Mouse (Mus musculus) forebrain, embryonic 15.5 days (tissue): ENCODE data around the gene Sf3a2. TPM values are rescaled to one million over a fixed set of nuclear protein-coding genes. Genes with fewer than 3 reads are reported as not detected.

Experiments
- ATAC-seq: fragments of 200-750 bp; cut with Nextera tagmentation; replicated peaks from 2 replicates; pipeline ENCODE4 v1.8.0; 2017; ENCODE audit warnings: mild to moderate bottlenecking, moderate TSS enrichment, moderate library complexity
- H3K27ac ChIP-seq: fragments of 300-500 bp; sonication (generic); replicated peaks from 2 replicates; pipeline ENCODE4 v1.5.1; 2015; ENCODE audit warnings: mild to moderate bottlenecking, inconsistent platforms
- H3K27me3 ChIP-seq: fragments of 300-500 bp; sonication (generic); 2 replicates; pipeline ENCODE4 v1.6.1; 2015; ENCODE audit warnings: inconsistent platforms
- H3K36me3 ChIP-seq: fragments of 300-500 bp; sonication (generic); 2 replicates; pipeline ENCODE4 v1.6.1; 2015; ENCODE audit warnings: mild to moderate bottlenecking, inconsistent platforms
- H3K4me1 ChIP-seq: fragments of 300-500 bp; sonication (generic); 2 replicates; pipeline ENCODE4 v1.6.1; 2015; ENCODE audit warnings: inconsistent platforms
- H3K4me2 ChIP-seq: fragments of 300-500 bp; sonication (generic); replicated peaks from 2 replicates; pipeline ENCODE4 v1.6.1; 2015; ENCODE audit warnings: mild to moderate bottlenecking, inconsistent platforms
- H3K4me3 ChIP-seq: fragments of 300-500 bp; sonication (generic); 2 replicates; pipeline ENCODE4 v1.5.1; 2015; ENCODE audit warnings: mild to moderate bottlenecking, inconsistent platforms
- H3K9ac ChIP-seq: fragments of 300-500 bp; sonication (generic); replicated peaks from 2 replicates; pipeline ENCODE4 v1.6.1; 2015; ENCODE audit warnings: mild to moderate bottlenecking, inconsistent platforms
- H3K9me3 ChIP-seq: fragments of 300-500 bp; sonication (generic); 2 replicates; pipeline ENCODE4 v1.6.1; 2016; ENCODE audit warnings: inconsistent platforms
- WGBS: fragments of 180-500 bp; shearing (Covaris S2); methylation state at CpG from one replicate; pipeline ENCODE4 v1.1.7; 2015; ENCODE audit warnings: mixed read lengths; 5-methylcytosine and 5-hydroxymethylcytosine counted together
- polyA plus RNA-seq: library from polyadenylated mRNA; unstranded; fragments of >200 nt; fragmentation: Nextera tagmentation; extraction: Ambion mirVana; gene quantifications from 2 replicates; pipeline ENCODE4 v1.2.1, GENCODE M21; 2015

Gene Sf3a2
- polyA plus RNA-seq, 1 experiment from 2014 or later: 60.2 TPM

GRCm38 (mm10) chr10:80779565-80779964 is 18.4 kb upstream of the Sf3a2 start:
- Histone ChIP-seq H3K27me3 (no peaks in the 10 kb centered on the region), H3K4me2 (no peak overlapping the region), H3K4me1 (peaks cover under 1% of the 10 kb centered on the region), H3K9me3 (no peaks in the 10 kb centered on the region), H3K27ac (no peak overlapping the region), H3K9ac (no peak overlapping the region), H3K4me3 (no peak overlapping the region), H3K36me3 (peaks cover 91% of the 10 kb centered on the region)
- no peak for ATAC-seq

GRCm38 (mm10) chr10:80784302-80784701 is 13.7 kb upstream of the Sf3a2 start:
- no peak overlapping the region for H3K4me2 ChIP-seq
- no peak overlapping the region for H3K9ac ChIP-seq
- no peak overlapping the region for H3K4me3 ChIP-seq
- H3K9me3 ChIP-seq: no peaks in the 10 kb centered on the region
- no peaks in the 10 kb centered on the region for H3K4me1 ChIP-seq
- H3K27ac ChIP-seq: no peak overlapping the region
- H3K36me3 ChIP-seq: peaks cover 96% of the 10 kb centered on the region
- no peak for ATAC-seq
- H3K27me3 ChIP-seq: no peaks in the 10 kb centered on the region
- 93% methylated on average over 2 of the region's 2 CpGs for WGBS

GRCm38 (mm10) chr10:80784871-80785270 is 13.1 kb upstream of the Sf3a2 start:
- ATAC-seq: no peak

GRCm38 (mm10) chr10:80785963-80786362 is 12.0 kb upstream of the Sf3a2 start:
- Histone ChIP-seq H3K4me3 (no peak overlapping the region), H3K4me1 (no peaks in the 10 kb centered on the region), H3K4me2 (no peak overlapping the region), H3K9me3 (no peaks in the 10 kb centered on the region), H3K9ac (no peak overlapping the region), H3K36me3 (peaks cover 95% of the 10 kb centered on the region), H3K27me3 (no peaks in the 10 kb centered on the region), H3K27ac (no peak overlapping the region)
- no peak for ATAC-seq
- 94% methylated on average over 11 of the region's 11 CpGs for WGBS

More at GRCm38 (mm10) chr10:80784871-80785270, 13.1 kb upstream of the Sf3a2 start:
- 79% methylated on average over 12 of the region's 12 CpGs for WGBS
- Histone ChIP-seq H3K9ac (no peak overlapping the region), H3K9me3 (no peaks in the 10 kb centered on the region), H3K36me3 (peaks cover 94% of the 10 kb centered on the region), H3K27me3 (no peaks in the 10 kb centered on the region), H3K4me1 (no peaks in the 10 kb centered on the region), H3K27ac (no peak overlapping the region), H3K4me2 (no peak overlapping the region), H3K4me3 (no peak overlapping the region)

GRCm38 (mm10) chr10:80787517-80787916 is 10.5 kb upstream of the Sf3a2 start:
- WGBS: 82% methylated on average over 2 of the region's 2 CpGs

GRCm38 (mm10) chr10:80790761-80791404 is 7.1 kb upstream of the Sf3a2 start:
- H3K4me2 ChIP-seq: no peak overlapping the region

More at GRCm38 (mm10) chr10:80787517-80787916, 10.5 kb upstream of the Sf3a2 start:
- H3K27ac ChIP-seq: no peak overlapping the region
- H3K9ac ChIP-seq: no peak overlapping the region
- H3K9me3 ChIP-seq: no peaks in the 10 kb centered on the region
- no peaks in the 10 kb centered on the region for H3K27me3 ChIP-seq
- no peaks in the 10 kb centered on the region for H3K4me1 ChIP-seq
- no peak for ATAC-seq
- no peak overlapping the region for H3K4me2 ChIP-seq
- H3K4me3 ChIP-seq: no peak overlapping the region
- peaks cover 96% of the 10 kb centered on the region for H3K36me3 ChIP-seq

GRCm38 (mm10) chr10:80791476-80792174 is 6.4 kb upstream of the Sf3a2 start:
- WGBS: 81% methylated on average over 33 of the region's 33 CpGs
- peaks cover 93% of the 10 kb centered on the region for H3K36me3 ChIP-seq

More at GRCm38 (mm10) chr10:80790761-80791404, 7.1 kb upstream of the Sf3a2 start:
- Histone ChIP-seq H3K9ac (no peak overlapping the region), H3K27ac (no peak overlapping the region), H3K4me1 (peaks cover 2% of the 10 kb centered on the region; the same call in 1 of the 2 replicates), H3K4me3 (no peak overlapping the region), H3K9me3 (no peaks in the 10 kb centered on the region), H3K27me3 (no peaks in the 10 kb centered on the region), H3K36me3 (peaks cover 93% of the 10 kb centered on the region)
- WGBS: 90% methylated on average over 19 of the region's 19 CpGs
- ATAC-seq: no peak

GRCm38 (mm10) chr10:80792175-80793032 is 5.6 kb upstream of the Sf3a2 start:
- ATAC-seq: no peak; the same call in 1 of the 2 replicates
- 0 out of 2 replicates have a peak overlapping the region, but pooled peaks have one; percentile 8 for H3K27ac ChIP-seq
- H3K27me3 ChIP-seq: no peaks in the 10 kb centered on the region
- H3K9me3 ChIP-seq: no peaks in the 10 kb centered on the region
- 71% methylated on average over 41 of the region's 41 CpGs for WGBS
- H3K4me2 ChIP-seq: no peak overlapping the region
- H3K4me1 ChIP-seq: peaks cover 17% of the 10 kb centered on the region
- no peak overlapping the region for H3K9ac ChIP-seq
- no peak overlapping the region for H3K4me3 ChIP-seq
- peaks cover 87% of the 10 kb centered on the region for H3K36me3 ChIP-seq

More at GRCm38 (mm10) chr10:80791476-80792174, 6.4 kb upstream of the Sf3a2 start:
- peaks cover 9% of the 10 kb centered on the region for H3K4me1 ChIP-seq
- no peaks in the 10 kb centered on the region for H3K27me3 ChIP-seq
- 0 out of 2 replicates have a peak overlapping the region, but pooled peaks have one; percentile 8 for H3K27ac ChIP-seq
- no peak overlapping the region for H3K4me3 ChIP-seq
- H3K9ac ChIP-seq: no peak overlapping the region
- no peaks in the 10 kb centered on the region for H3K9me3 ChIP-seq
- H3K4me2 ChIP-seq: no peak overlapping the region
- ATAC-seq: no peak

GRCm38 (mm10) chr10:80793033-80793784 is 4.8 kb upstream of the Sf3a2 start:
- Histone ChIP-seq H3K9ac (no peak overlapping the region), H3K27ac (no peak overlapping the region), H3K27me3 (no peaks in the 10 kb centered on the region), H3K4me3 (no peak overlapping the region), H3K9me3 (no peaks in the 10 kb centered on the region), H3K4me2 (no peak overlapping the region), H3K4me1 (peaks cover 18% of the 10 kb centered on the region), H3K36me3 (peaks cover 79% of the 10 kb centered on the region)
- WGBS: 91% methylated on average over 13 of the region's 13 CpGs
- no peak for ATAC-seq

GRCm38 (mm10) chr10:80793803-80794202 is 4.2 kb upstream of the Sf3a2 start:
- no peaks in the 10 kb centered on the region for H3K9me3 ChIP-seq
- WGBS: 90% methylated on average over 4 of the region's 4 CpGs
- H3K4me1 ChIP-seq: peaks cover 18% of the 10 kb centered on the region
- H3K27me3 ChIP-seq: no peaks in the 10 kb centered on the region
- no peak for ATAC-seq
- no peak overlapping the region for H3K4me2 ChIP-seq
- H3K9ac ChIP-seq: no peak overlapping the region
- no peak overlapping the region for H3K27ac ChIP-seq
- H3K4me3 ChIP-seq: no peak overlapping the region
- peaks cover 73% of the 10 kb centered on the region for H3K36me3 ChIP-seq

GRCm38 (mm10) chr10:80794750-80795149 is 3.2 kb upstream of the Sf3a2 start:
- peaks cover 64% of the 10 kb centered on the region for H3K36me3 ChIP-seq

More at GRCm38 (mm10) chr10:80794750-80795149, 3.2 kb upstream of the Sf3a2 start:
- Histone ChIP-seq H3K4me2 (no peak overlapping the region), H3K27me3 (no peaks in the 10 kb centered on the region), H3K9me3 (no peaks in the 10 kb centered on the region), H3K4me1 (peaks cover 25% of the 10 kb centered on the region), H3K27ac (no peak overlapping the region), H3K9ac (no peak overlapping the region), H3K4me3 (no peak overlapping the region)
- no peak for ATAC-seq
- WGBS: 79% methylated on average over 8 of the region's 8 CpGs
